Mouse (Mus musculus) yolk sac, embryonic 10.5 days (tissue): Measurements from ENCODE around the gene Slc35f1.

Experiments used
- DNase-seq: peaks from one replicate; pipeline ENCODE4 v3.0.0-alpha.2; 2017; ENCODE audit warnings: low spot score

Slc35f1 gene

DNA sequence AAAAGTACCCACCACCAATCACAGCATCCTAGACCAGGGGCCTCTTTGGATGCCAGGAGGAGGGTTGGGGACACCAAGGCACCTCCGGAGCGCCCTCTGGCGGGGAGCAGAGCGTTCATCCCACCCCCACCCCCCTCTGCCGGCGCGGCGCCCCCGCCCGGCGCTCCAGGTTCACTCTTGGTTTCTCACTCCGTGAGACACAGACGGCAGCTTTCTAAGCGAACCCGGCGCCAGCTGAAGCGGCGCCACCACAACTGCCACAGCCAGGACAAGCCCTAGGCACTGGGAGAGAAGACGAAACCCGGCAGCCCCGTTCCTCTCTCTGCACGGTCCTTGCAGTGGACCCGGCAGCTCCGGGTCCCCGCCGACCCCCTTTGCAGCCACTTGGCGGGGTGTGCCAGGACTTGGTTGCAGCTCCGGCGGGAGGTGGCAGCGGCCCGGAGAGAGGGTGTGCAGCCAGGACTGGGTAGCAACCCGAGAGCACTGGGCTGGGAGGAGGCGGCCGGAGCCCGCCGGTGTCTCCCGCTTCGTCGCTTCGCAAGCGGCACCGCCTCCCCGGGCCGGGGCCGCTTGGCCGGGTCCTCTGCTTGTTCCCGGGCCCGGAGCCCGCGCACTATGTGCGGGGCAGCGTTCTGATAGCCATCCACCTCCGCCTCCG lies at the start of gene Slc35f1:
TSS of gene Slc35f1 (plus strand) at position 200 of the 658 bp plus-strand sequence.
- DNase-seq: peak; percentile 67

DNA sequence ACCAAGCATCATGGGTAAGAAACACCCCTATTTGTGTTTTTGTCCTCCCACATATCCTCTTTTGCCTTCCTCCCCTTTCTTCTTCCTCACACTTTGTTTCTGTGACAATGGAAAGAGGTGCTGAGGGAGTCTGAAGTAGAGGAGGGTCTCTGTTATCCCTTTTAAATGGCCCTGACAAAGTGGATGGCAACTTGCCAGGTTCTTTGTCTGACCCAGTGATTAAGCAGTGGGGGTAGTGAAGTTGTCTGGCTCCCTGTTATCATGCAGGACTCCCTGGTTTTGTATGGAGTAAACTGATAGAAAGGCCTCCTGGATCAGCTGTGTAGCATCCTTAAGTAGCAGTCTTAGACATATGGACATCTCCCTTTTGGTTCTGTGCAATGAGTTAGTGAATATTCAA lies 19.1 kb upstream of the Slc35f1 start:
- no peak for DNase-seq

DNA sequence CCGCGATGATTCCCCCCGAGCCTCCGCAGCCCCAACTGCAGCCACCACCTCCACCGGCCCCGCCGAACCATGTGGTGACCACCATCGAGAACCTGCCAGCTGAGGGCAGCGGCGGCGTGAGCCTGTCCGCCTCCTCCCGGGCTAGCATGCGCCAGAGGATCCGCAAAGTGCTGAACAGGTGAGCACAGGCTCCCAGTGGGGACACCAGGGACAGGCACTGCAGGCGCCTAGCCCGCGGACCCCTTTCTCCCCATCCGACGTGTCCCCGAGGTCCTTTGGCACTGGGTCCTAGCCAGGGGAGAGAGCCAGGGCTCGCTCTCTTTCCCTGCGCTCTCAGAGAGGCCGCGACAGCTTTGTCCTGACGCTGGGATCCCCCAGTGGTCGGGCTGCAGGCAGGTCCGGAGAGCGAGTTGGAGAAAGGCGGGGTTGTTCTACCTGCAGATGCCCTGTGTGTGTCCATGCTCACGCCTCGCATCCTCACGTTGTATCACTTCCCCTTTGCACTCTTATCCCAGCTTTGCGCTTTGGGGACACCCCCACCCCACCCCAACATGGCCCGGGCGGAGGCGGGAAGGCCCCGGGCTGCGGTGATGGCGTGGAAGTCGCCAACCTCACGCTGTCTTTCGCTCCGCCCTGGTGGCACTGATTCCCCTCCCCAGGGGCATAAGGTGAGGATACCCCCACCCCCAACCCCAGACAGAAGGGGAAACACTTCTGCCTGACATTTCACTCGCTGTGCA lies 829 bp downstream of the Slc35f1 start:
- peak; percentile 13 for DNase-seq

DNA sequence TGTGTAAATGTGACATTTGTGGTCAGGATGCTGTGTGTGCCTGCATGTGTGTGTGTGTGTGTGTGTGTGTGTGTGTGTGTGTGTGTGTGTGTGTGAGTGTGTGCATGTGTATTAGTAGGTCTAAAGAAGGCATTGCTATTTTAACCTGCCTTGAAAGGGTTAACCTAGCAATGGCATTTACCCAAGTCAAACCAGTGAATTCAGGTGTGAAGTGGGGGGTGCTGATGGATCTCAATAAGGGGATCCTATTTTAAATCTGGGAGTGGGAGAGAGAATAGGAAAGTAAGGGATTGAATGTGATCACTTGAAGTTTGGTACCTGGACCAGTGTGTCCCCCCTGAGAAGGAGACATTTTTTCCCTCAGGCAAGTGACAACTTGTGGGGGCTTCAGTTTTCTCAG lies 13.4 kb downstream of the Slc35f1 start:
- DNase-seq: no peak

DNA sequence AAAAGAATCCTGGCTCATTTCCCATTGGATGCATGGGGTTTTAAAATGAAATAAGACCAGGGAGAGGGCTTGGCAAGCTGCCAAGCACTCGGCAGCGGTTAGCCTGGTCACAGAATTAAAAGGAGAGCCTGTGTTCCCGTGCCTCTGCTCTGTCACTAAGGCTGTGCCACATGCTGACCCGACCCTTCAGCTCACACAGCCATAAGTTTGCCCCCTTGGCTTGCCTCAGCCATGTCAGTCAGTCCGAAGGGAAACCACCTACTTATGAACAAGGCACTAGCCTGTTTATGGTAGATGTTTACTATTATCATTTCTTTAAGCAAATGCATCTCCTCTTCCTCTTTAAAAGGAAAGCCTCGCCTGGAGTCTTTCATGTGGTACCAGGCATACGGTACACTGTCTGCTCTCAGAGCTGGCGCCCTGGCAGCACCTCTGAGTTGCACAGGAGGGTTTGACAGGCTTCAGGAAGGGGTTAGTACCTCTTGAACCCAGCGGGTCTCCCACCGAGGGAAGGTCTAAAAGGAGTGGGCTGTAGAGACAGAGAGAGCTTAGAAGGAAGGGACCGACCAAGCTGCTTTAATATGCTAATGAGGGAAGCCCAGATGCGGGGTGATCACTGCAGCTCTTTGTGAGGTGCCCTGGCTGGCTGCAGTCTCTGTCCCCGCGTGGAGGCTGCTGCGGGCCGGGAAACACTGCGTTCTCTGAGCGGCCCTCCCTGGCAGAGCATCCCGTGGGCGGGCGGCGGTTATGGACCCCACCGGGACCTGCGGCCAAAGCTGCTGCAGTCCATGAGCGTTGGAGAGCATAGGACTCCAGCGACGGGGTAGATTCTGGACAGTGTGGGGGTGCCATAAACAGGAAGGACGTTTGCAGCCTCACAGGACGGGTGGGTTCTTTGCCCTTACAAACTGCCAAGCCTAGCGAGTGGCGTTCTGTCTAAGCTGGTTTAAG lies 14.0 kb downstream of the Slc35f1 start:
- DNase-seq: no peak

DNA sequence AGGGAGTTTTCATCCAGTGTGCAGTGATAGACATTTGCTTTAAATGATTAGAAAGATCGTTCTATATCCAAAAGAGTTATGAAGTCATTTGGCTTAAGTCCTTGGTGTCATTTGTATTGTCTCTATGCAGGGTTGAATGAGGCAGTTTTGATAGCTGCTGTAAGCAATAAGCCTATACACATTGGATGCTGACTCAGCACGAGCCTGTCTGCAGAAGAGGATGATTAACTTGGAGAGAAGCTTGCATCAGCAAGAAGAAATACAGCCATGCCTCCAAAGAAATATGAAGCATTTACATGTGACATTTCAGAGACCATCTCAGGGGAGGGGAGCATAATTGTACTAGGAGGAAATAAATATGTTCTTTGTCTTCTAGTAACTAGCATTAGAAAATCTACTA lies 19.1 kb downstream of the Slc35f1 start:
- no peak for DNase-seq

DNA sequence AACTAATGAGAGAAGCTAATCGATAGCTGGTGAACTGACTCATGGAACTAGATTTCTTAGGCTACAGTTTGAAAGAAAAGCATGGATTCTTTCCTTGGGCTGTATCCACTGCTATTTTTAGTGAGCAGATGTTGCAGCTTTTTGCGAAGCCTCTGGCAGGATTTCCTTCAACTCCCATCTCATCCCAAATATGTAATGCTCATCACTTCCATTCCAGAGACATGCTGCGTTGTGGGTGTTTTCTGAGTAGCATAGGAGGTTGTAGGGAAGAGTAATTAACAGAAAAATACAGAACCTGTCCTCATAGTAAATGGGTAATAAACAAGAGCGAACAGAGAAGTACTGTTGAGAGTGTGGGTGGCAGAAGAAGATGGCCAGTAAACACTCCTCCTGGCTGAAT lies 21.8 kb downstream of the Slc35f1 start:
- DNase-seq: no peak

DNA sequence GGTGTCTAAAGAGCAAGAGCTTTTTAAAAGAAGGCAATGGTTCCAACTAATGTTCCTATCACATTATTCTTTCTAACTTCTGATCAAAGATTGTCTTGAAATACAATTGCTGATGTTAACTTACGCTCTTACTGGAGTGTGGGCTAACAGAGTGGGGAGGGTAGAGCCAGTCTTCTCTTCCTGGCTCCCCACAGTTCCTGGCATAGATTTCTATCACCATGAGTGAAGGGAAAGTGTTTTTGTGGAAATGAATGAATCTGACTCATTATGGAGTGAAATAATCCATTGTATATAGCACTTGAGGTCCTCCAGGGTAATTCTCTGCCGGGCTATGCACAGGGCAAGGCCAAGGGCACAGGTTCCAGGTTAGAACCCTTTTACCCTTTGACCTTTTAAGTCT lies 24.2 kb downstream of the Slc35f1 start:
- no peak for DNase-seq

DNA sequence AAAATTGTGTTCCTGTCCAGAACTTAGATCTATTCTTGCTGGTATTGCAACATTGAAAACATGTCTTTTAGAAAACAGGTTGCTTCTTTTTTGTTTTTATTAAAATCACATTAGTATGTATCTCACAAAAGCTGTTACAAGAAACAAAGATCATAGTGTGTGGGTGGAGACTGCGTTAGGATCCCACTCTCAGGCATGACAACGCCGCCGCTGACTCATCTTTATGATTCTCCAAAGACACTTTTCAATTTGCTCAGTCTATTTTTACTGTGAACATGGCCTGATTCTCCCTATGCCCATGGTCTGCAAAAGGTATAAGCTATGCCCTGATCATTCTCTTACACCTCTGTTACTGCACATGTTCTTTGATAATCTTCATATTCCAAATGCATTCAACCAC lies 24.8 kb downstream of the Slc35f1 start:
- no peak for DNase-seq

DNA sequence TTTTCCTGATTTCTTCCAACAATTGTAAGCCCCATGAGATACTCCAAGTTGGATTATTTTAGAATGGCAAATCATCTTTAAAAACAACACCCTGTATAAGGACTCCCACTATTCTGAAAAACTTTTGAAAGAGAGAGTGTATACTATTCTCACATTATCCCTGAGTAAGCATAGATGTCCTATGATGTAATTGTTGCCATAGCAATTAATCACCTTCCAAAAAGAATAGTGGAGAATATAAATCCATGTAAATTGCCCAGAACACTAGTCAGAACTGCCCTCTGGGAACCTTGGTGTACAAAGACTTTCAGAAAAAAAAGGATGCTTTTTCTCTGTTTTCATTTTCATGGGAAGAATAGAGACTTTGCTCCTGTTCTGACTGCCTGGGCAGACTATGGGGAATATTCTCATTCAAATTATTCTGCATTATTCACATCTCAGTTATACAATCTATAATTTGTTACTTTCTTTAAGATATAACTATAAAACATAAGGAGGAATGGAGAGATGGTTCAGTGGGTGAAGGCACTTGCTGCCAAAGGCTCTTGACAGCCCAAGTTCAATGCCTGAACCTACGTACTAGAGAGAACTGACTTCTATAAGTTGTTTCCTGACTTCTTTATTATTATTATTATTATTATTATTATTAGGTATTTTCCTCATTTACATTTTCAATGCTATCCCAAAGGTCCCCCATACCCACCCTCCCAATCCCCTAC lies 28.0 kb downstream of the Slc35f1 start:
- no peak for DNase-seq

DNA sequence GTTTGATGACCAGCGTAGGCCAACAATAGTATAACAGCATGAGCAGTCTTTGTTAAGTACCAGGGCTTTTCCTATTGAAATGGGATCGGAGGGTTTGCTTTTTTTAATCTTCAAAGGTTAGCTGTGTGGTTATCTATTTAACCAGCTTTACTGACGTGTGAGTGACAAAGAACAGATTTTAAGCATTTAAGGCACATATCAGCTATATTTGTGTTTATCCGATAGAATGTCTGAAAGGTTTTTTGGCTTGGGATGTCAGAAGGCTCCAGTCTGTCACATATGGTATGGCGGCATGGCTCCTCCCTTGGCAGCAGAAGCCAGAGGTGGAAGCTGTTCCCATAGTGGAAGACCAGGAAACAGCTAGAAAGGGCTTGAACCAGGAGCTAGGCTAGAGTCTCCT lies 36.3 kb downstream of the Slc35f1 start:
- DNase-seq: no peak

DNA sequence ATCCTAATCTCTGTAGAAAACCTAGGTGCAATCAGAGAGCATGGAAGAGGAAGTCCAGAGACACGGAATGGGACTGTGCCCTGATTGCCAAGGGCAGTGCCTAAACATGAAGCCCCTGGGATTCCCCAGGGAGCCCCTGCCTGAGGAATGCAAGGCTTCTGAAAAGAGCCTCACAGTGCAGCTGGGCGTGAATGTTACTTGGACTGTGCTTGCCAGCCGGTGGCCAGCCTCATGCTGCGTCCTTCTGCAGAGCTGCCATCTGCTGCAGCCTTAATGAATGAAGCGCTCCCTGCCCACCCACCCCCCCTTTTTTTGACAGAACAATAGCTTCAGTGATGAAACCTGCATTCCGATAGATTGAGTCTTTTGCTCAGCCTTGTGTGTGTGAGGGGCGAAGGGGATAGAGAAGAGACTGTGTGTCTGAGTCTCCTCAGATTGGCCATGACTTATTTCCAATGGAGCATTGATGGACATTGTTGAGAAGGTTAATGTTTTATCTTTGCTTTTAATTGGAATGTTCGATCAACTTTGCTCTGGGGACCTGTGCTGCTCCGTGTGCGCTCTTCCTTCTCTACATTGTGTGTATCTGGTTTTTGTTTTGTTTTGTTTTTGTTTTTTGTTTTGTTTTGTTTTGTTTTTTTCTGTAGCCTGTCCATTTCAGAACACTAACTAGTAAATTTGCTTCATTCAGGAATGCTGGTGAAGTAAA lies 52.5 kb downstream of the Slc35f1 start:
- peak; percentile 38 for DNase-seq

DNA sequence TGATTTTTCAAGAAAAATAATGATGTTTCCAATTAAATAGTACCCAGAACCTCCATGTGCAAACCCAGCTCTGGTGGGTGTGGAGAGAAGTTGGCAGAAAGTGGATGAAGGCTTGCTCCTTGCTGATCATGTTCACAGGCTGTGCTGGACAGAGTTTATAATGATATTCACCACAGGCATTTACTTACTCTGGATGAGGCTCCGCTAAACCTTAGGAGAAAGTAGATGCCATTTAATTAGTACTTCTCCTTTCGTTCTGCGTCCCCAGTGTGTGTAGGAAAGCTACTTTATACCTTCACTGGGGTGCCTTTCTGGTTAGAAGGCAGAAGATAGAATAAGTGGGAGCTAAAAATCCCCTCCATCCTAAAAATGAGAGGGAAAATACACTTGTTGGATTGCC lies 53.5 kb downstream of the Slc35f1 start:
- no peak for DNase-seq

DNA sequence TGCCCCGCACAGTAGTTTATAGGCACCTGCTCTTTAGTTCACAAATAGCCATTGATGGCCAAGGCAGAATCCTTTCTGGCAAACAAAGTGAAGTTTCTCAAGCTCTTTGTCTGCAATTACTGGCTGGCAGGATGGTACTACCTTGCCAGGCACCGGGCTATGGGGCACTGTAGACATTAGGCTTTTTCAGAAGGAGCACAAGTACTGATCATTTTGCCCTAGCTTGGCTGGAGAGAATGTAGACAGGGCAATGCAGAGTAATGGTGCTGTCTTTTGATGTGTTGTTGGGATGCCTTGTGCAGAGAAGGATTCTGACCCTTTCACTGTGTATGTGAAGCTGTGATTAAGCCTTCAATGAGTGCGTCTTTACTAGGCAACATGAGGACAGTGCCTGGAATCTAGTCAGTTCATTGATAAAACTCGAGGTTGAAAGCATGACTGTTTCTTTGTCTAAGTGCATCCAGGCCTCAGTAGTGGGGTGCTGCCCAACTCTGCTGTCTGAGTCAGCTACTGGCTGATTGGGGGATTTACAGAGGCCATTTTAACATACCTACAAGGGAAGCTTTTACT lies 57.8 kb downstream of the Slc35f1 start:
- DNase-seq: no peak

DNA sequence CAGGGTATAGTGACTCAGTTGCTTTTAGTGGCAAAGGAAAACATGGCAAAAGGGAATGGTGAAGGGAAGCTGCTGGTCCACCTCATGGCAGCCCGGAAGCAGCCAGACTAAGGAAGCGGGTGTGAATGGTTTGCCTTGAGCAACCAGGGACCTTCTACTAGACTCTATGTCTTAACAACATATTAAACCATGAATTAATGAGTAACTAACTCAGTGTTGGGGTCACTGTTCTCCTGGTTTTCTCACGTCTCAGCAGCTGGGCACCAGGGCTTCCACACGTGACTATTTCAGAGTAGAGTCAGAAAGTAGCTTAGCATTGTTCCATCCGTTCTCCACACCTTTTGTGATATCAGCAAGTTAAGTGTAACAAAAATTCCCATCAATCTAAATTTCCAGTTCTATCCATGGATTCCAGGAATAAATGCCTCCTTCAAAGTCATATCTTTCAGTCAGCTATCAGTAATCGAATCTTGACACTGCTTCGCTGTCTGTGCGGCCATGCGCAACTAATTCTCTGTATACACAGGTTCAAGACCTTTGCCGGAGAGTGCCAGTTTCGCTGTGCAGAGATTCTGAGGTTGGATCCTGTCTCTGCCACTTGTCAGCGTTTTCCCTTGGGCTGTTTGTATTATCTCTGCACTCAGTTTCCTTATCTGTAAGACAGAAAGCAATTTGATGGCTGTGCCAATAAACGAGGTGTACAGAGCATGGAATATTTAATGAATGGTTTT lies 65.8 kb downstream of the Slc35f1 start:
- no peak for DNase-seq

DNA sequence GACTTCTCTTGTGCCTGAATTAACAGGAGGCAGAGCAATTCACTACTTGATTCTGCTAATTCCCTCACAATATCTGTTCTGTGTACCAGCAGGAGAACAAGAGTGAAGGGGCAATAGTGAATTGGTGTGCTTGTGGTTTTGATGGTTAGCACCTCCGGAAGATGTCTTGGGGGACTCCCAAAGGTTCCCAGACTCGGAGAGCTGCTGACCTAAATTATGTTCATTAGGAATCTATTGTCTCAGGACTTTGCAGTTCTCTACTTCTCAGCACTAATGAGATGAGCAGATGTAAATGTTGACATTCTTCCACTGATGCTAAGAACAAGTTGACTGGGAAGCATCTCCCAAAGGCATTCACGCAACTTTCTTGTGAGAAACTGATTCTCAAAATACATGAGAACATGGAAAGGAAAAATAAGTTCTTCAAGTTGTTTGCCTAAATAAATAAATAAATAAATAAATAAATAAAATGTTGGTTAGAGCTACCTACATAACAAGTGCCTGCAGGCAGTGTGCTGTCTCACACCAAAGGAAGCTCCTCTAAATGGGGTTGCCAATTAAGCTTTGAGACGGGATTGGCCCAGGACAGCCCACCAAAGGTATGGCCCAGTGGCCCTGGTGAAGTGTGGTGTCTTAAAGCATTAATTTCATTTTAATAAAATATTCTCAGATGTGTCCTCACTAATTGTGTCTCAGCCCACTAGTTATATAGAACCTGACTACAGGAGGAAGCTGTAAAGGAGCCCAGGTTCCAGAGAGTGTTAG lies 67.3 kb downstream of the Slc35f1 start:
- no peak for DNase-seq

DNA sequence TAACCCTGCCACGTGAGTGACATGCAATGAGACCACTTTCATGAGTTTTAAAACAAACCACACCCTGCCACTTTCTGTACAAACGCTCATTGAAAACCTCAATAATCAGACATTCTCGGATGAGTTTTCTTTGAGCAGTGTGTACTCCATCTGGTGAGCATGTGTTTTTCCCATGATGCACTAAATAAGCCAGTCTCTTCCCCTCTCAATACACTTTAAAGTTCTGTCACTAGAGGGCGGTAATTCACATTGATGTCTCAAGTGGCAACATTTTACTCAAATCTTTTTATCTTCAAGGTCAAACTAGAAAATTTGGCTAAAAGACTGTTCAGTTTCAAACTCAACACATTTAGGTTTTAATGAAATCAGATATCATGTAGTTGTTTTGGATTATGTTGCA lies 68.3 kb downstream of the Slc35f1 start:
- no peak for DNase-seq

DNA sequence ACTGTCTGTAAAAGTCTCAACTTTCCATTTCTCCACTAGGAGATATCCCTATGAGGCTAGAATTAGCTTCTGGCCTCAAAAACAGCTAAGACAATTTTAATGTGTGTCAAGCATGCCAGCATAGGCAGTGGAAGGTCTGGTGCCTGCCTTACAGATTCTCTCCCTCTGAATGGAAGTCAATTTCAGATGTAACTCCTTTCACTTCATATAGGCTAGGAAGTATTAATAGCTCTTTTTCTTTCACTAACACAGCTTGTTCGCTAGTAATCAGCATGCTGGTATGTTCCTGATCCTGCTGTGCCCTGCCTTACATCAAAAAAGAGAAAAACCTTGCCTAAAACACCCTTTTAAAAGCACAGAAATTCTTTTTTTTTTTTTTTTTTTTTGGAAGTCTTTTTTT lies 70.2 kb downstream of the Slc35f1 start:
- DNase-seq: no peak

DNA sequence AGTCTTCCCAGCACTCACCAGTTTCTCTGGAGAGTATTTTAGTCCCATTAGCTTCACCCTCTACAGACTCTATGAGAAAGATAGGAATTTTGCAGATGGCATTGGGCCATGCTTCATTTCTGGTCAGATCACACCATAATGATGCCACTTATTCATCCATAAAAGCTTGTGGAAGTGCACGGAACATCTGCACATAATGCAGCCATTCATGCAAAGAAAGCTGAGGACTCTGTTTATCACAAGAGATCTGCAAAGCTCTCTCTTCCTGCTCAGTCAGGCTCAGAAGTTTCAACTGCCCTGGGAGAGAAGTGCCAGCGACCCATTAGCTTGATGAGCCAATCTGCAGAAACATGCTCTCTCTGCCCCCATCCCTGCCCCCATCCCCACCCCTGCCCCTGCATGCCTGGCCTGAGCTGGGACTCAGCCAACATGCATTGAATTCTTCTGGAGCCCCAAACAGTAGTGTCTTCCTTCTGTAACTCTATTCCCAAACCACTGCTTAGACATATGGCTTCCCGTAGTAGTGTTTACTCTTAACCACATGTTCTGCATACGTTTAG lies 89.7 kb downstream of the Slc35f1 start:
- peak; percentile 1 for DNase-seq
